Mouse (Mus musculus) G1E (cell line): ENCODE data around the gene Arl10.

Source experiments
- CTCF ChIP-seq: IDR thresholded peaks from 2 replicates; pipeline ENCODE4 v1.5.1; 2012; ENCODE audit warnings: low read depth, low read length, inconsistent platforms, mixed read lengths
- GATA1 ChIP-seq: IDR thresholded peaks from 2 replicates; pipeline ENCODE4 v1.6.1; 2012; ENCODE audit warnings: borderline replicate concordance, low read length, inconsistent platforms, mixed read lengths
- TAL1 ChIP-seq: conservative IDR thresholded peaks from 2 replicates; pipeline ENCODE4 v1.6.1; 2012; ENCODE audit warnings: low read depth, low read length, inconsistent platforms, mixed read lengths

DNA sequence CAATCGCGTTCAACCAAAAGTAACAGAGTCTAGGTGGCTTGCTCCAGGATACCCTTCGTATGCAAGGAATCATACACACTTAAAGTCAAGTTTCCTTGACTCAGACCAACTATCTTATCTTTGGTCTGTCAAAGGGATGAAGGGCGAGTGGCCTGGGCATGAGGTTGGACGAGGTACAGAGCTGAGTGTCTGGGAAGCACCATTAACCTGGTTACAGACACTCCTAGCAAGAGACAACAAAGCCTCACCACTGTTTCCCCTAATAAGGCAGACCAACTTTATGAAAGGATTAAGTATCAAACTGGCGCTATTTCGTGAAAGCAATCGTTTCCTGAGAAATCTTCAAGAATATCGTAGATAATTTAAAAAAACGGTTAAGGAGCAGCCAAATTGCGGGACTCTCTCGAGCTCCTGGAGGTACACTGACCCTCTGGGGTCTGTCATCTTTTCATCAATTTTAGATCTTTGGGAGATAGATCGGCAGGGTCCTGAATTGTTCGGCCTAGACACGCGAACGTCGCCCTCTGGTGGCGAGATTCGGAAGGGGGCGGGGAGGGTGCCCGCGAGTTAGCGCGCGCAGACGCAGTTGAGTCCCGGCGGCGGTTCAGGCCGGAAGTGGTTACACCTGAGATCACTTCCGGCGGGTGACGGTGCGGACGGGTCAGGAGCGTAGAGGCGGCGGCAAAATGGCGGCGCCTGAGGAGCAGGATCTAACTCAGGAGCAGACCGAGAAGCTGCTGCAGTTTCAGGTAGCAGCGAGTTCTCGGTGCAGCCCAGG, 46.5 kb downstream of the Arl10 start, which contains the start of gene Faf2:
- TF ChIP-seq CTCF (peak; percentile 57), GATA1 (no peak), TAL1 (no peak)
